Mouse (Mus musculus) embryonic facial prominence, embryonic 14.5 days (tissue): ENCODE results near the gene Idh3g. TPM values are rescaled to one million over a fixed set of nuclear protein-coding genes. Genes with fewer than 3 reads are reported as not detected.
A peak's percentile ranks its signal among the peaks of the same experiment; 100 is the strongest.
"Not testable (repeated sequence)": the region's sequence is repeated elsewhere in the genome, so short reads cannot be mapped to it uniquely, and the experiment has no call there.

Source experiments
- ATAC-seq: fragments of 200-750 bp; cut with Nextera tagmentation; 2 replicates; pipeline ENCODE4 v1.8.0; 2017; ENCODE audit warnings: low read depth, moderate number of reproducible peaks, moderate TSS enrichment
- DNase-seq: peaks from one replicate; pipeline ENCODE4 v3.0.0-alpha.2; 2015; ENCODE audit warnings: low spot score
- H3K27ac ChIP-seq: fragments of 300-500 bp; sonication (generic); replicated peaks from 2 replicates; pipeline ENCODE4 v1.5.1; 2014; ENCODE audit warnings: low read depth, mild to moderate bottlenecking, low read length, moderate library complexity
- H3K27me3 ChIP-seq: fragments of 300-500 bp; sonication (generic); replicated peaks from 2 replicates; pipeline ENCODE4 v1.6.1; 2014; ENCODE audit warnings: low read length; ENCODE audit not compliant: control insufficient read depth, insufficient read depth
- H3K36me3 ChIP-seq: fragments of 300-500 bp; sonication (generic); 2 replicates; pipeline ENCODE4 v1.6.1; 2014; ENCODE audit warnings: low read length, mixed read lengths; ENCODE audit not compliant: control insufficient read depth, insufficient read depth
- H3K4me1 ChIP-seq: fragments of 300-500 bp; sonication (generic); 2 replicates; pipeline ENCODE4 v1.6.1; 2014; ENCODE audit warnings: antibody characterized with exemption, low read length; ENCODE audit not compliant: control insufficient read depth, insufficient read depth
- H3K4me2 ChIP-seq: fragments of 300-500 bp; sonication (generic); 2 replicates; pipeline ENCODE4 v1.6.1; 2014; ENCODE audit warnings: low read depth, mild to moderate bottlenecking, low read length, moderate library complexity, mixed read lengths
- H3K4me3 ChIP-seq: fragments of 300-500 bp; sonication (generic); 2 replicates; pipeline ENCODE4 v1.5.1; 2014; ENCODE audit warnings: low read depth, mild to moderate bottlenecking, low read length
- H3K9ac ChIP-seq: fragments of 300-500 bp; sonication (generic); 2 replicates; pipeline ENCODE4 v1.6.1; 2014; ENCODE audit warnings: low read depth, mild to moderate bottlenecking, low read length, moderate library complexity, mixed read lengths
- H3K9me3 ChIP-seq: fragments of 300-500 bp; sonication (generic); 2 replicates; pipeline ENCODE4 v1.6.1; 2016; ENCODE audit warnings: low read length; ENCODE audit not compliant: control insufficient read depth
- WGBS: fragments of 180-500 bp; shearing (Covaris S2); extraction: QIAGEN DNeasy Blood & Tissue Kit; methylation state at CpG from one replicate; pipeline ENCODE4 v1.1.7; 2014; 5-methylcytosine and 5-hydroxymethylcytosine counted together
- polyA plus RNA-seq: library from polyadenylated mRNA; unstranded; fragments of >200 nt; fragmentation: Nextera tagmentation; extraction: Ambion mirVana; gene quantifications from 2 replicates; pipeline ENCODE4 v1.2.1, GENCODE M21; 2014

Idh3g gene
- polyA plus RNA-seq, 1 experiment from 2014 or later = 193 TPM

- no peak within 1 kb of the TSS for H3K9ac ChIP-seq
- peaks cover 18% of the 10 kb centered on the region; the same call in 1 of the 2 replicates for H3K36me3 ChIP-seq
- H3K9me3 ChIP-seq = no peaks in the 10 kb centered on the region
- H3K27ac ChIP-seq = no peak within 1 kb of the TSS; the same call in 1 of the 2 replicates
- no peaks in the 10 kb centered on the region for H3K27me3 ChIP-seq
- 47% methylated on average over 6 of the region's 9 CpGs for WGBS
- H3K4me2 ChIP-seq = no peak within 1 kb of the TSS
- H3K4me3 ChIP-seq = no peak within 1 kb of the TSS
- H3K4me1 ChIP-seq = no peaks in the 10 kb centered on the region
- peak; percentile 60 for ATAC-seq
- peak; percentile 13 for DNase-seq
These were observed 12.4 kb downstream of the Idh3g start, which contains the start of gene Srpk3 for GRCm38 (mm10) chrX:73774168-73774760. Srpk3 (plus strand) TSS chrX:73774405.

- ATAC-seq = no peak
- no peak for DNase-seq
- no peaks in the 10 kb centered on the region for H3K36me3 ChIP-seq
- no peak overlapping the region for H3K4me2 ChIP-seq
- no peak overlapping the region for H3K27ac ChIP-seq
- no peaks in the 10 kb centered on the region for H3K9me3 ChIP-seq
- no peak overlapping the region for H3K4me3 ChIP-seq
- no peaks in the 10 kb centered on the region for H3K4me1 ChIP-seq
- no peaks in the 10 kb centered on the region for H3K27me3 ChIP-seq
- 59% methylated on average over 8 of the region's 9 CpGs for WGBS
- H3K9ac ChIP-seq = no peak overlapping the region
These were observed 19.4 kb downstream of the Idh3g start for GRCm38 (mm10) chrX:73767267-73767666.

- no peak for ATAC-seq
These were observed 21.4 kb downstream of the Idh3g start for GRCm38 (mm10) chrX:73765311-73765710.

GRCm38 (mm10) chrX:73758611-73759290 lies 27.9 kb downstream of the Idh3g start:
- no peak for DNase-seq
- Histone ChIP-seq H3K4me2 (no peak overlapping the region), H3K4me1 (no peaks in the 10 kb centered on the region), H3K27me3 (no peaks in the 10 kb centered on the region), H3K4me3 (no peak overlapping the region), H3K9ac (no peak overlapping the region), H3K9me3 (no peaks in the 10 kb centered on the region), H3K36me3 (no peaks in the 10 kb centered on the region), H3K27ac (no peak overlapping the region)
- no peak for ATAC-seq
- WGBS = 84% methylated on average over 12 of the region's 13 CpGs

More at GRCm38 (mm10) chrX:73765311-73765710, 21.4 kb downstream of the Idh3g start:
- WGBS = 78% methylated on average over 1 of the region's 1 CpGs
- no peaks in the 10 kb centered on the region for H3K36me3 ChIP-seq
- peak; percentile 23 for DNase-seq
- H3K9me3 ChIP-seq = no peaks in the 10 kb centered on the region
- no peaks in the 10 kb centered on the region for H3K27me3 ChIP-seq
- H3K27ac ChIP-seq = no peak overlapping the region
- no peak overlapping the region for H3K4me3 ChIP-seq
- H3K4me2 ChIP-seq = no peak overlapping the region
- no peak overlapping the region for H3K9ac ChIP-seq
- H3K4me1 ChIP-seq = no peaks in the 10 kb centered on the region

GRCm38 (mm10) chrX:73756334-73757140 lies 30.2 kb downstream of the Idh3g start, which contains the start of gene Plxnb3:
Plxnb3 (plus strand) TSS chrX:73757090.
- H3K27ac ChIP-seq = no peak within 1 kb of the TSS
- H3K9ac ChIP-seq = no peak within 1 kb of the TSS
- no peak within 1 kb of the TSS for H3K4me3 ChIP-seq
- H3K4me1 ChIP-seq = no peaks in the 10 kb centered on the region
- H3K9me3 ChIP-seq = no peaks in the 10 kb centered on the region
- WGBS = 86% methylated on average over 4 of the region's 5 CpGs
- H3K36me3 ChIP-seq = no peaks in the 10 kb centered on the region
- ATAC-seq = no peak
- no peaks in the 10 kb centered on the region for H3K27me3 ChIP-seq
- H3K4me2 ChIP-seq = no peak within 1 kb of the TSS
- no peak for DNase-seq

- H3K36me3 ChIP-seq = no peaks in the 10 kb centered on the region
- DNase-seq (no peak), ATAC-seq (no peak)
- H3K4me2 ChIP-seq = no peak overlapping the region
- H3K27ac ChIP-seq = no peak overlapping the region
- no peak overlapping the region for H3K9ac ChIP-seq
- H3K4me1 ChIP-seq = no peaks in the 10 kb centered on the region
- no peak overlapping the region for H3K4me3 ChIP-seq
- WGBS = 71% methylated on average over 1 of the region's 1 CpGs
- no peaks in the 10 kb centered on the region for H3K27me3 ChIP-seq
- H3K9me3 ChIP-seq = no peaks in the 10 kb centered on the region
These were observed 37.7 kb downstream of the Idh3g start for GRCm38 (mm10) chrX:73748977-73749376.

- Histone ChIP-seq H3K36me3 (no peaks in the 10 kb centered on the region), H3K27me3 (no peaks in the 10 kb centered on the region), H3K27ac (no peak overlapping the region), H3K9ac (no peak overlapping the region), H3K4me3 (no peak overlapping the region), H3K4me1 (no peaks in the 10 kb centered on the region), H3K4me2 (no peak overlapping the region), H3K9me3 (no peaks in the 10 kb centered on the region)
- WGBS = 67% methylated on average over 1 of the region's 1 CpGs
- DNase-seq = no peak
- ATAC-seq = no peak
These were observed 41.8 kb downstream of the Idh3g start for GRCm38 (mm10) chrX:73744774-73745481.

- H3K36me3 ChIP-seq, H3K27me3 ChIP-seq, H3K4me1 ChIP-seq, H3K9ac ChIP-seq, H3K27ac ChIP-seq, DNase-seq, ATAC-seq, H3K4me3 ChIP-seq, H3K9me3 ChIP-seq, H3K4me2 ChIP-seq: not testable (repeated sequence)
- 95% methylated on average over 7 of the region's 7 CpGs for WGBS
These were observed 46.9 kb downstream of the Idh3g start for GRCm38 (mm10) chrX:73739841-73740240.
